Mouse (Mus musculus): ENCODE measurements around the gene Gm3259.
"Not testable (repeated sequence)": the region's sequence is repeated elsewhere in the genome, so short reads cannot be mapped to it uniquely, and the experiment has no call there.

Gm3259 gene

GRCm38 (mm10) chr5:95305611-95306010 is at the start of gene Gm3259:
Gene Gm3259 (plus strand): TSS chr5:95305911.
- not testable (repeated sequence) for DNase-seq

DNA sequence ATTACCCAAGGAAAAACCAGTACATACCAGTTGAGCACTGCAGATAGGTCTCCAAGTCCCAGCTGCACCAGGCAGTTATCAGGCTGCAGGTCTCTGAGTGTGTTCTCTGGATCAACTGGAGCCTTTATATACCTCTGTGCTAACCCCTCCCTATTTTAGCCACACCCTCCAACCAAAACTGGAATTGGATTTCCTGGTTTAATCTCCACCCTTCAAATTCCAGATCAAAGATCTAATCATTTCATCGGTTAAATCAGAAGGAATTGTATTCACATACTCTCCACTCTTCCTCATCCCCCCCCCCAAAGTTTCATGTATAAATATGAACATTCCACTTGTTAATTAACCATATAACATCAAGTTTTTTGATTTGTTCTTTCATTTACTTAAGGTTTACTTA is 33.0 kb upstream of the Gm3259 start, which contains the start of gene Gm10424:
TSS of gene Gm10424 (minus strand) at position 101 of the 400 bp plus-strand sequence.
- not testable (repeated sequence) for DNase-seq
